Mouse (Mus musculus) kidney, adult 2 months (tissue): ENCODE measurements around the gene Foxp1.

Experiments
- CTCF ChIP-seq: fragments of 200-500 bp; conservative IDR thresholded peaks from 2 replicates; pipeline ENCODE4 v1.5.1; 2011; ENCODE audit warnings: low read depth, mild to moderate bottlenecking, control low read depth, low read length, moderate library complexity, mixed read lengths; ENCODE audit not compliant: insufficient read depth, insufficient read length
- POLR2A ChIP-seq: fragments of 200-500 bp; IDR thresholded peaks from one replicate; pipeline ENCODE4 v1.6.1; 2011; ENCODE audit warnings: low read depth, low read length, control low read depth

DNA sequence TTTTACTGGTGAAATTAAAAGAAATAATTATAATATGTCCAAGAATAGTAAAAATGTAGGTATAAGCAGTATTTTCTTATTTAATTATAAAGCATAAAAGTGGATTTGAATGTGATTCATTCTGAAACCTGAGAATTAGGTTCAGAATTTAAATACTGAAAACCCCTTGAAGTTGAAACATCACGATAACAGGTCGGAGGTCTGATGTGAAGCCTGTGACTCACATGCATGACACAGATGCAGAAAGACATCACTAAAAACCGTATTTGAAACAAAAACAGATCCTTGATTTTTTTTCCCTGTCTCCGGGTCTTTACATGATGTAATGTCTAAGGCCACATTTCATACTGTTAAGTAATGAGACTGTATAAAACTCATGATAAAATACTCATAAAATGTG, 181.6 kb downstream of the Foxp1 start:
- TF ChIP-seq POLR2A (no peak), CTCF (no peak)
